Mouse (Mus musculus): ENCODE data around the gene Wdfy1.

- peak; percentile 51 for TF ChIP-seq CTCF (IDR thresholded peaks at IDR 0.05)
- TF ChIP-seq EP300 (IDR thresholded peaks at IDR 0.05; ENCODE audit: insufficient read depth, low read depth, low read length) = no peak
Observed at GRCm38 (mm10) chr1:79819296-79819879, 43.4 kb upstream of the Wdfy1 start.

Measured in heart, adult 2 months (tissue).